Mouse (Mus musculus) lung, adult 2 months (tissue): ENCODE results near the gene Qdpr. TPM values are rescaled to one million over a fixed set of nuclear protein-coding genes. Genes with fewer than 3 reads are reported as not detected.
A peak's percentile ranks its signal among the peaks of the same experiment; 100 is the strongest.
"Not testable (repeated sequence)": the region's sequence is repeated elsewhere in the genome, so short reads cannot be mapped to it uniquely, and the experiment has no call there.

ENCODE experiments used
- DNase-seq: peaks from one replicate; pipeline ENCODE4 v3.0.0; 2022
- H3K4me1 ChIP-seq: fragments of 200-500 bp; 2 replicates; pipeline ENCODE4 v1.6.1; 2011; ENCODE audit warnings: low read length; ENCODE audit not compliant: control insufficient read depth, insufficient read depth
- H3K4me3 ChIP-seq: fragments of 200-500 bp; replicated peaks from 2 replicates; pipeline ENCODE3; 2011; ENCODE audit warnings: low read depth, mild to moderate bottlenecking, control low read depth, low read length; ENCODE audit errors: extremely low read depth
- CTCF ChIP-seq: fragments of 200-500 bp; IDR thresholded peaks from 2 replicates; pipeline ENCODE4 v1.5.1; 2011; ENCODE audit warnings: mild to moderate bottlenecking, low read length, control low read depth; ENCODE audit not compliant: insufficient read depth
- POLR2A ChIP-seq: fragments of 200-500 bp; IDR thresholded peaks from 2 replicates; pipeline ENCODE4 v1.6.1; 2011; ENCODE audit warnings: low read depth, mild to moderate bottlenecking, control low read depth, low read length, borderline replicate concordance; ENCODE audit errors: extremely low read depth
- WGBS: fragments of 180-500 bp; shearing (Covaris S2); methylation state at CpG from one replicate; pipeline ENCODE4 v1.1.7; 2018; 5-methylcytosine and 5-hydroxymethylcytosine counted together
- polyA plus RNA-seq: library from polyadenylated mRNA; depleted of rRNA; stranded (reverse); fragments of >200 nt; gene quantifications from 2 replicates; pipeline ENCODE4 v1.2.3, GENCODE M21; 2012

Qdpr gene
- polyA plus RNA-seq, 1 experiment: 57.6 TPM

DNA sequence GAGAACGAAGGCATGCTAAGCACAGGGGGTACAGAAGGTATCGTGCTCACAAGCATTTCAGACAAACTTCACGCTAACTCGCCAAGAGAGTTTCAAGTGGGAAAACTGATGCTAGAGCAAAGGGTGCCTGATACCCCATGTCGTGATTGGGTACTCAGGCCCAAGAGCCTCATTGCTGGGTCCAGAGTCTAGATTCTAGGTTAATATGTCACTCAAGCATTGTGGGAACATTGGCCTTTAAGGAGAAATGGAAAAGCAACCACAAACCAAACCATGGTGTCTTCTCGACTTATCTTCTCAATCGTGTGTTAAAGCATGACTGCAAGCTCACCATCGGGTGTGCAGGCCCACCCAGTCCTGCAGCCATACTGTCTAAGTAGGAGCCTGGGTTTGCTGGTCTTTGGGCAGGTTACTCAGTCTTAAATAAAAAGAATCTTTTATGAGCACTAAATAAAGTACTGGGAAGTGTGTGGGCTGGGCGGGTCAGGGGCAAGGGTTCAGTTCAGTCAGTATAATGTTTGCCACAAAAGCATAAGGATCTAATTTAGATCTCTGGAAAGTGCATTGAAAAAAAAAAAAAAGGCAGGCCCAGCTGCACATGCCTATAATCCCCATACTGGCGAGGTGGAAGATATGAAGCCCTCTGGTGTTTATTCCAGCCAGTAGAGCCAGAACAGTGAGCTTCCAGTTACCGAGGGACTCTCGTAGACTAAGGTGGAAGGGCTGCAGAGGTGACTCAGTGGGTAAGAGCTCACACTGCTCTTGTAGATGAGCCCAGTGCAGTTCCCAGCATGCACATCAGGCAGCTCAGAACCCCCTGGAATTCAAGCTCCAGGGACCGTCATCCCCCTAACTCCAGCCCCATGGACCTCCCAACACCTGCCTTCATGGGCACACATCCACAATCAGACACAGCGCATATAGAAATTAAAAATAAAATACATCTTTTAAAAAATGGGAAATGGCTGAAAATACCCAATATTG is 13.8 kb downstream of the Qdpr start:
- WGBS: 90% methylated on average over 14 of the region's 14 CpGs
- Histone ChIP-seq H3K4me1 (no peaks in the 10 kb centered on the region), H3K4me3 (no peak overlapping the region)
- DNase-seq: no peak
- TF ChIP-seq CTCF (no peak), POLR2A (no peak)

DNA sequence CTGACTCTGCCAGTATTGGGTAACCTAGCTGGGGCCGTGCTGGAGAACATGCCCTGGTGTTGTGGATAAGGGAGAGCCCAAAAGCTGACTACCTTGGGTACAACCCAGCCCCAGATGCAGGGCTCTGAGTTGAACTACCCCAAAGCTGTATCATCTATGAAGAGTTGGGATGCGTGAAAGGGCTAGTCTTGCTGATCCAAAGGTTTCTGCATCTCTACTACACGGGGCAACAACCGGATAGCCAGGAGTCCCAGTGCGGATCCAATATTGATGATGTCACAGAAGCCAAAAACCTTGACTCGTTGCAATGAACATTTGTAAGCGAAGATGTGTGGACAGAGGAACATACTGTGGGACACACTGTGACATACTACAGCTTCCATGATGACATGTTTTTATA is 22.1 kb downstream of the Qdpr start:
- Histone ChIP-seq H3K4me1 (no peaks in the 10 kb centered on the region), H3K4me3 (no peak overlapping the region)
- WGBS: 94% methylated on average over 7 of the region's 7 CpGs
- TF ChIP-seq CTCF: no peak
- TF ChIP-seq POLR2A: no peak
- DNase-seq: no peak

DNA sequence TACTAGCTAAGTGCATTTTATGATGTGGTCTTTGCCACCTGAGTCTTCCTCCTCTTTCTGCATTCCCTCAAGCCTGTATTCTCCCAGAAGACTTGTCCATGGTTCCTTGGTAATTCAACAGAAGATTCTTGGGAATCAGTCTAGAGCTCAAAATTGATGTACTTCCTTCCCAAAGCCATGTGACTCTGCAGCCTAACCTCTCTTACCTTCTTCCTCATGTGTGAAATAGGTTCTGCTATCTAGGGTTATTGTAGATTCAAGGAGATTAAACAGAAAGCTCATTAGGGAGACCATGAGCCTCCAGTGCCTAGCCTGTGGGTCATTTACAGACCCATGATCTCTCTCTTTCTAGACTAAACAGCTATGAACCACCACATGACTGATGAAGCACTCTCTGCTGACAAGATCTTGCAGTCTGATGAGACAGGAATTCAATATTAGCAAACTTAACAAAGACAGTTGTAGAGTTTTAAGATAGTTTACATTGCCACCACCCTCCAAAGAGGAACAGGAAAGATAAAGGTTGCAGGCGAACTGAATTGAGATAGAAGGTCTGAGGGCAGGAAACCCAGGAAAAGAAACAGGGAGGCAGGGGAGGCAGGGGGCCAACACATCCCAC is 23.5 kb downstream of the Qdpr start:
- TF ChIP-seq POLR2A (no peak), CTCF (no peak)
- no peaks in the 10 kb centered on the region for H3K4me1 ChIP-seq
- WGBS: 44% methylated on average over 1 of the region's 1 CpGs
- H3K4me3 ChIP-seq: no peak overlapping the region
- DNase-seq: no peak

DNA sequence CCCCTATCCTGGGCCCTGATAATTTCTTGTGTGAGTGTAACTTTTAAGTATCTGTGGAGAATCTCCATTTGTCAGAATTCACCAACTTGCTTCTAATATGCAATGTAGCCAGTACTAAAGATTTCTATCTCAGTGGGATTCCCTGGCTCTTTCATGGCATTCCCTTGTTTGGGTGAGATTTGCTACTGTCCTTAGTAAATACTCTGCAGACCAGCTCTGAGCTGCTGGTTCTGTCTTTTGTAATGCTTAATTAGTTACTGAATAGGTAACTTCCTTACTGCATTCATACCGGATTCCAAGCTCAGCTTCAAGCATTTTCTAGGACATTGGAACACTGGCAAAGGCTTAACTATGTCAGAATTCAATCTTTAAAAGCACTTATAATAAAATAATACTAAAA is 24.3 kb downstream of the Qdpr start:
- not testable (repeated sequence) for DNase-seq, H3K4me3 ChIP-seq, H3K4me1 ChIP-seq
- WGBS: 76% methylated on average over 1 of the region's 1 CpGs

DNA sequence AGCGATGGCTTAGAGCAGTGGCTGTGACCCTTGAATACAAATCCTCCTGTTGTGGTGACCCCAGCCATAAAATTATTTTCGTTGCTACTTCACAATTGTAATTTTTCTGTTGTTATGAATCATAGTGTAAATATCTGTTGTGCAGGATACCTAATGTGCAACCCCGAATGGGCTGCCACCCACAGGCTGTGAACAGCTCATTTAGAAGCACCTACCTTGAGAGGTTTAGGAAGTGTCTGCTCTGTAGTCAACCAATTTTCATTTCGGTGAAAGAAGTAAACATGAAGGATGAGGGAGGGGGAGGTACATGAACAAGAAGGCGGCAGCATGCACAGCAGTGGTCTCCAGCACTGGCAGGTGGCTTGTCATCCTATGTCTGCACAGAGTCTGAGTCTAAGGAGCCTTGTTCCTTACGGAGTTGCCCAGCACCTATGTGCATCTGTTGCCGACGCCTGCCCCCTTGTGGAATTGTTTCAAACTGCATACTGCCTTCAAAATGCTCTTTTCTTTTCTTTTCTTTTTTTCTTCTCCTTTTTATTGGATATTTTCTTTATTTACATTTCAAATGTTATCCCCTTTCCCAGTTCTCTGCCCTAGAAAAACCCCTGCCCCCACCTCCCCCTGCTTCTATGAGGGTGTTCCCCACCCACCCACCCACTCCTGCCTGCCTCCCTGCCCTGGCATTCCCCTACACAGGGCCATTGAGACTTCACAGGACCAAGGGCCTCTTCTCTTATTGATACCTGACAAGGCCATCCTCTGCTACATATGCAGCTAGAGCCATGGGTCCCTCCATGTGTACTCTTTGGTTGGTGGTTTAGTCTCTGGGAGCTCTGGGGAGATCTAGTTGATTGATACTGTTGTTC is 25.8 kb downstream of the Qdpr start:
- H3K4me1 ChIP-seq: no peaks in the 10 kb centered on the region

DNA sequence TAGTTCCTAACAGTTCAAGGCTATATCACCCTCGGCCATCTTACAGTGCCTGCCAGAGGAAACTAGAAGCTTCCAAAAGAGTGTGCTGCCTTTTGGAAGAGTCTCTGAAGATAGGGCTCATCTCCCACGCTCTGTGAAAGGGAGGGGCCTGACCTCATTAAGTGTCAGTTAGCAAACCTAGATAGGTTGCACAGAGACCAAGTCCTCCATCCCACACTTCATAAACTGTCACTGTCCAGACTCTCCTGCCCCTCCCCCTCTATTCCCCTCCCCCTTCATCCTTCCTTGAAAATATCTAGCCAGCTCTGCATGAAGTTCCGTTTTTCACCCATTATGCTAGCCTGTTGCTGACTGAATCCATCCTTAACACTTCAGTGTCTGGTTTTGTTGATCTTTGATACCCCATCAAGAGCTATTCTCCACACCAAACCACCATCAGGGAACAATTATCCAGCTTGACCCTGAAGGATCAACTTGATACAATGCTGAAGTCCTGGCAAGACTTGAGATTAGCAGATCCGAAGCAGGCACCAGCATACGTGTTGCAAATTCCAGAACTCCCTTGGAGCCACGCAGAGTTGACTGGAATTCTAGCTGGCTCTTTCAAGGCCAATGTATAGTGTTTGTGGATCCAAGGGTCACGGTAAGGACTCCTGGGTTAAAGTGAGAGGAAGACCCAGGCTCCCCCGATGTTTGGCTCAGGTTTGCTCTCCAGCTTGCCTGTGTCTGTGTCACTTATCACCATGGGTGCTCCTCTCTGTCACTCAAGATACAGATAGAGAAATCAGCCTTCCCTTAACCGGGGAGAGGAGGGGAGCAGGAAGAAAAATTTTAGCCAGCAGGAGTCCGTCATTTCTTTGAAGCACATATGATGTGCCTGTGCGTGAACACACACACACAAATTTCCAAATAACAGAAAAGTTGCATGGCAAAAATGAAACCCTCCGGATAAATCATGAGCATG is 27.9 kb downstream of the Qdpr start:
- TF ChIP-seq POLR2A (no peak), CTCF (no peak)
- H3K4me1 ChIP-seq: no peaks in the 10 kb centered on the region
- no peak for DNase-seq
- no peak overlapping the region for H3K4me3 ChIP-seq
- 61% methylated on average over 12 of the region's 12 CpGs for WGBS

More for the DNA sequence above, 25.8 kb downstream of the Qdpr start:
- H3K4me3 ChIP-seq: no peak overlapping the region
- TF ChIP-seq POLR2A (no peak), CTCF (peak; percentile 77)
- peak; percentile 17 for DNase-seq
- WGBS: 34% methylated on average over 8 of the region's 8 CpGs

DNA sequence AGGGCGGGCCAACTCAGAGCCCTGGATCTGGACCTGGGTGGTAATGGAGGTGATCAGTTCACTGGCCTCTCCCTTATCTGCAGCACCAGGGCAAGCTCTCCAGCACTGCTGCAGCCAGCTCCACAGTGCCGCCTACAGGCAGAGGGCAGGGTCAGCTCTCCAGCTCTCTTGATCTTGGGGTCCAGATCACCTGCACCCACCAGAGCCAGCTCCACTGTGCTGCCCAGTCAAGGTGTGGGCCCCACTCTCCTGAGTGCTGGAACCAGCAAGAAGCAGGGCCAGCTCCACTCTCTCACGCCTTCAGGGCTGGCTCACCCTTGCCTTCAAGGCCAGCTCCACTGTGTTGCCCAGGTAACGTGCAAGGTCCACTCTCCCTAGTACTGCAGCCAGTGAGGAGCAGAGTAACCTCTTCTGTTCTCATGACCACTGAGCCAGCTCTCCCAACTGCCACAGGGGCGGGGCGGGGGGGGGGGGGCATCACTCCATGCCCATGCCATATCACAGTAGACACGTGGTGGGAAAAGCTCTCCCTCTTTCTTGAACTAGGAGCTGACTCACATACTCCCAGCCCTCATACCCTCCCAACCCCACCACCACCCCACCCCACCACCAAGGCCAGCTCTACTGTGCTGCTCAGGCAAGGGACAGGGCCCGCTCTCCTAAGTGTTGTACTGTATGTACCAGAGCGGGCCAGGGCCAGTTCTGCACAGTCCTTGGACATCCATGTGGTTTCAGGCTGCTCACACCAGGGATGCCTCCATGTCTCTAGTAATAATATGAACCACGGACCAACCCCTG is 30.0 kb downstream of the Qdpr start:
- TF ChIP-seq CTCF (peak; percentile 44), POLR2A (no peak)
- DNase-seq: no peak
- 76% methylated on average over 10 of the region's 10 CpGs for WGBS

DNA sequence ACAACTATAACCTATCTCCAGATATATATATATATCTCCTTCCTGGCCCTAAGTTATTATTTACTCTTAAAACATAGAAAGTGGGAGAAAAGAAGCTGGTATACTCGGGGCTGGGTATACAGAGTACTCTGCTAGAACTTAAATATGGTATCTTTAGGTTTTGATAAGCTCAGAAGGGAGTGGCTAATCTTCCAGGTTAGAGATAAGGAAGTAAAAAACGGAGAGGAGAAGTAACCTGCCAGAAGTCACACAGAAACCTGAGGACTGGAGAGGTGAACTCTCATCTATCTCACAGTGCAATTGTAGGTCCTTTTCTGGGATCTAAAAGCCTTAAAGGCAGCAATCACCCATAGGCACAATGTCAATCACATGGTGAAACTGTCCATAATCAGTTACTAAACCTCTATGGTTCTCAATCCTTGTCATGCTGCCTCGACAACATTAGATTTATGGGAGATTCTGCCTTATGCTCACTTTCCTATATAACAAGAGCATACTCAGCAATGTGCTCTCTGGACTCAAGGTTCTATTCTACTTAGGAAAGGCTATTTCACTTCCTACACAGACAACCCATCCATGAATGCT is 32.1 kb downstream of the Qdpr start:
- H3K4me3 ChIP-seq: no peak overlapping the region
- no peak for DNase-seq
- H3K4me1 ChIP-seq: no peaks in the 10 kb centered on the region
- 53% methylated on average over 3 of the region's 3 CpGs for WGBS
- no peak for TF ChIP-seq POLR2A
- TF ChIP-seq CTCF: no peak

More for the DNA sequence above, 30.0 kb downstream of the Qdpr start:
- Histone ChIP-seq H3K4me1 (no peaks in the 10 kb centered on the region), H3K4me3 (no peak overlapping the region)
